Mouse (Mus musculus): ENCODE data around the gene Hhipl1. TPM values are rescaled to one million over a fixed set of nuclear protein-coding genes. Genes with fewer than 3 reads are reported as not detected.

Hhipl1 gene
- total RNA-seq, 1 experiment from 2014 or later = not detected

DNA sequence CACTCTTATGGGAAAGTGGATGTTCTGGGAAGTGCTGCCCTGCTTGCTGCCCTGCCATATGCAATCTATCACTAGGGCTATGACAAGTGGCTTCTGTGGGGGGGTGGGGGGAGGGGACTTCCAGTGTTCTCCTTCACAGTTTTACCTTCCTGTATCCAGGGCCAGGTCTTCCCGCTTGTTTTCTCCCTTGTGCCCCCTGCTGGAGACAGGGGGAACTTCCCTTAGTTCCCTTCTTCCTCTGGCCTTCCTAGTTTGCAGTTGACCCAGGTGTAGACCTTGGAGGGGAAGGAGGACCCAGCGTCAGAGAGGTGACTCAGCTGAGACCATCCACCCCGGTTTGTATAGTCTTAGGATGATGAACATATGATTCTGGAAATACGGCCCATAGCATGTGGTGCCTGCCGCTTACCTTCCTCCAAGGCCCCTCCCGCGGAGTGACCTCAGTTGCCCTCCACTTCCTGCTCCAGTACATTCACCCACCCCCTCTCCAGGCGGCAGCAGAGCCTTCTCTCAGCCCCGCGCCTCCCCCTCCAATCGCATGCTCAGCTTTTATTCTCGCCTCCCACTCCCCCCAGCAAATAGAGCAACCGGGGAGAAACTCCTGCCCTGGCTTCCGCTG lies 32.6 kb downstream of the Hhipl1 start:
- ATAC-seq (replicated peaks; ENCODE audit: insufficient number of reproducible peaks, low FRiP score, low TSS enrichment, poor library complexity, severe bottlenecking) = no peak

DNA sequence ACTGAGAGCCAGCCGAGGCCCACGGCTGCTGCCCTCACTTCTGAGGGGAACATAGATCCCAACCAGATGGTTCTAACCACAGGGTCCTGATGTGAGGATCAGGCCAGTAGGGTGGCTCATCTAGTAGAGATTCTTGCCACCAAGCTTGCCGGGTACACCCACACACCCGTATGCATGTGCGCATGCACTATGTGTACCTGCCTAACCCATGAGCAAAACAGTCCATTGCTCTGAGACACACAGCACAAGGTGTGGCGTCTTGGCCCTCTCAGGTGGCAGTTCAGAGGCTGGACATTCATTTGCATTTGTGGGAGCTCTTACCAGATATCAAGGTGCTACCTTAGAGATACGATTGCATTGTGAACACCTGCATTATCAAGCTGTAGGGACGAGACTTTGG lies 42.1 kb downstream of the Hhipl1 start:
- no peak for ATAC-seq (replicated peaks; ENCODE audit: insufficient number of reproducible peaks, low FRiP score, low TSS enrichment, poor library complexity, severe bottlenecking)

DNA sequence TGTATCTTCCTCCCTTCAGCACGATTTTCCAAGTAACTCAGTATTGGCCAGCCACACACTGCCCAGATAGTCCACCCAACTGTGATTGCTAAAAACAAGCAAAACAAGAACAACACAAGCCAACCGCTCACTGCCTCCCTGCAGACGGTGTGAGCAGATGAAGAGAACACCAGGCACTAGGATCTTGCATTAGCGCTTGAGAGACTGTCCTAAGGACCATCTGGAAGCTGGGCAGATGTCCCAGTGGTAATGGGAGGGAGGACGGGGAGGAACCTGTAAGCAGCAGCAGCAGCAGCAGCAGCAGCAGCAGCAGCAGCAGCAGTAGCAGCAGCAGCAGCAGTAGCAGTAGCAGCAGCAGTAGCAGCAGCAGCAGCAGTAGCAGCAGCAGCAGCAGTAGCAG lies 43.0 kb downstream of the Hhipl1 start:
- ATAC-seq (replicated peaks; ENCODE audit: insufficient number of reproducible peaks, low FRiP score, low TSS enrichment, poor library complexity, severe bottlenecking) = no peak

DNA sequence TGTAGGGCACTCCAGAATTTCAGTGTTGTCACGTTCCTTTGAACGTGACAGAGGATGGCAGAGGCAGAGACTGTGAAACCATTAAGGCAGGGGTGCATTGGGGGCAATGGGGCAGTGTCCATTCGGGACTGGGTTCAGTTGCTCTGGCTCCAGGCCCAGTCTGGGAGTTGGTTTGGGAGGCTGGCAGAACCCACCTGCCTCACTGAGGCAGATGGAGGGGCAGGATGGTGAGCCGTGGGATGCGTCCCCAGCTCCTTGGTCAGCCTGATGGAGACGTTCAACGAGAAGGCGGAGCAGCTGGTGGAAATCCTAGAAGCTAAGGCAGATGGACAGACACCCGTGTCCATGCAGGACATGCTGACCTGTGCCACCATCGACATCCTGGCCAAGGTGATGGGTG lies 44.9 kb downstream of the Hhipl1 start:
- ATAC-seq (replicated peaks; ENCODE audit: insufficient number of reproducible peaks, low FRiP score, low TSS enrichment, poor library complexity, severe bottlenecking) = no peak

DNA sequence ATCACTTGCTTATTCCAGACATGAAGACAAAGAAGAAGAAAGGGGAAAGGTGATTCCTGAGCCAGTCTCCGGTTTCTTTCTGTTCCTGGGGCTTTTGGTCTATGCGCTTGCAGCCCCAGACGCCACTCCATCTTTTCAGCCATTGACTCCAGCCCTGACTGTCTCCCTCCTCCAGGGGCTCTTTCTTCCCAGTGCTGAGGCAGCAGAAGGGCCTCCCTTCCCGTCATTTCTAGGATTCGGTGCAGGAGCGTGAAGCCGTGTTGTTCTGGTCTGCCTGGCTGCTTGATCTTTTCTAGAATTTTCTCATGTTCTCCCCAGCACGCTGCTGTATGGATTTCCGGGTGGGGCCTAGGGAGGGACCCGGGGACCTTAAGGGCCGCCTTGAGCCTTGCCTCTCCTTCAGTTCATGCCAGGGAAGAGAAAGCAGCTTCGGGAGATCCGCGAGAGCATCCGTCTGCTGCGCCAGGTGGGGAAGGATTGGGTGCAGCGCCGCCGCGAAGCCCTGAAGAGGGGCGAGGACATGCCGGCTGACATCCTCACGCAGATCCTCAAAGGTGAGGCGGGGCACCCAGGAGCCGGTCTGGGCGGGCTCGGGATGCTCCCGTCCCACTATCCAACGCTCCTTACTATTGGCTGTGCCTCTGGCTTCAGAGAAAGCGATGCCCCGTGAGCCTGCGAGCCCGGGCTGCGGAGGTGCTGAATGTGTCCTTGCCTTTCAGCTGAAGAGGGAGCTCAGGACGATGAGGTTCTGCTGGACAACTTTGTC lies 46.5 kb downstream of the Hhipl1 start:
- ATAC-seq (replicated peaks; ENCODE audit: insufficient number of reproducible peaks, low FRiP score, low TSS enrichment, poor library complexity, severe bottlenecking) = no peak

DNA sequence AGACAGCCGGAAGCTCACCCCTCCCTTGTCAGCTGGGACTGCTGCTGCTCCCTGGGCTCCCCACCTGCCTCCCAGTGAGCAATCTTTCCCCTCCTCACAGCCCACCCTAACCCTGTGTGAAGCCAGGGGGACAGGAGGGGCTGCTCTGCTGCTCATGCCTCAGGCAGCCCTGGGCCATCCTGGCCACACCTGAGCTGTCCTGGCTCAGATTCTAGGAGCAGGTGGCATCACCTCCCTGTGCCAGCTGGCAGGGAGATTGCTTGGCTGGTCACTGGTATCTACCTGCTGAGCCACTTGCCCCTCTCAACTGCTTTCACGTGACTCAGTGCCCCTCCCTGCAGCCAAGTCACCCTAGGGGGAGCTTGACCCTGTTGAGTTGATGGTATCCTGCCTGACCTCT lies 48.2 kb downstream of the Hhipl1 start:
- no peak for ATAC-seq (replicated peaks; ENCODE audit: insufficient number of reproducible peaks, low FRiP score, low TSS enrichment, poor library complexity, severe bottlenecking)

DNA sequence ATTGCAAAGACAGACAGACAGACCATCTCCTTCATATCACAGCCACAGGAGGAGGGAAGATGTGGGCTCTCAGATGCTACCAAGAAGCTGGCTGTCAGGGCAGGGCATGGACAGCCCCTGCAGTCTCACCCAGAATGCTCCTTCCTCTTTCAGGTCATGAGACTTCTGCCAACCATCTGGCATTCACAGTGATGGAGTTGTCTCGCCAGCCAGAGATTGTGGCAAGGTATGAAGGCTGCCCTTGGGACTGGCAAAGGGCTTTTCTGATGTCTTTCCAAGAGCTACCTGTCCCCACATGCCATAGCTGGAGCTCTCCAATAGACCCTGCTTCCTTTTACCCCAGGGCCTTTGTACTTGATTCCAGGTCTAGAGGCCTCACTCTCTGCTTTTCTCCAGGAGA lies 49.2 kb downstream of the Hhipl1 start:
- no peak for ATAC-seq (replicated peaks; ENCODE audit: insufficient number of reproducible peaks, low FRiP score, low TSS enrichment, poor library complexity, severe bottlenecking)

DNA sequence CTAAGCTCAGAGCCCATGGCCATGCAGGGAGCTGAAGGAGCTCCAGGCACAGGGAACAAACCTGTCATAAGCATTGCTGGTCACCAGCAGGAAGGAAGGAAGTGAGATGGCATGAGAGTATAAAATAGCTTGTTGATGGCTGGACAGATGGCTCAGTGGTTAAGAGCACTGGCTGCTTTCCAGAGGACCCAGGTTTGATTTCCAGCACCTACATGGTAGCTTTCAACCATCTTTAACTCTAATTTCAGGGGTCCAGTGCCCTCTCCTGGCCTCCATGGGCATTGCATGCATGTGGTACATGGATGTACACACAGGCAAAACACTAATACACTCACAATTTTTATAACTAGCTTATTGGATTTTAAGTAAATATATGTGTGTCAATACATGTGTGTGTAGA lies 49.9 kb downstream of the Hhipl1 start:
- no peak for ATAC-seq (replicated peaks; ENCODE audit: insufficient number of reproducible peaks, low FRiP score, low TSS enrichment, poor library complexity, severe bottlenecking)

DNA sequence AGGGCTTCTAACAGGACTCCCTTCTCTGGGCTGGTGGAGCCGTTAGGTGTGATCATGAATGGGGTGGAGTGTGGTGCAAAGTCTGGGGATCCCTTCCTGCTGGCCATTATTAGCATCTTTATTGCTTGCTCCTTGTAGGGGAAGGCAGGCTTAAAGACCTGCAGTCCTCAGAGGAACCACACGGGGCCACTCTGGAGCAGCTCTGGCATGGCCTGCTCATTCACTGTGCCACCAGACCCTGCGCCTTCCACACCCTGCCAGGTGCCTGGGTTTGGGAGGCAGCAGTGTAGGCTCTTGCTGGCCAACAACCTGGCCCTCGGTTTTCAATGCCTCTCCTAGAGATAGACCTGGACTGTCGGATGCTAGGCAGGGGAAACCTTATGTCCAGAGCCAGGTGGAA lies 57.7 kb downstream of the Hhipl1 start:
- no peak for ATAC-seq (replicated peaks; ENCODE audit: insufficient number of reproducible peaks, low FRiP score, low TSS enrichment, poor library complexity, severe bottlenecking)

DNA sequence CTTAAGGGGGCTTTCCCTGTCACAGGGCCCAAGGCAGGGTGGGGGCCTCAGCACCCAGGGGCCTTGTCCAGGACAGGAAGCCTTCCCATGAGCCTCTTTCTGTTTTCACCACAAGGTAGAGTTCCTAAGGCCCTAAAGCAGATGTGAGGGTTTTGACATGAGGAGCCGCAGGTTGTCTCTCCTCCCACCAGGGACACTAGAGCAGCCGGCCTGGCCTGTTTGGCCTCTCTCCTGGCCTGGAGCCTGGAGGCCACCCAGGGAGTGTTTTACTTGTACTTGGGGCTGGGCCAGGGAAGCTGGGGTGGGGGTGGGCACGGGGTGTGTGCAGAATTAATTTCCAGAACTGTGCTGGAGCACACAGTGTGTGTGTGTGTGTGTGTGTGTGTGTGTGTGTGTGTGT lies 59.3 kb downstream of the Hhipl1 start:
- no peak for ATAC-seq (replicated peaks; ENCODE audit: insufficient number of reproducible peaks, low FRiP score, low TSS enrichment, poor library complexity, severe bottlenecking)

DNA sequence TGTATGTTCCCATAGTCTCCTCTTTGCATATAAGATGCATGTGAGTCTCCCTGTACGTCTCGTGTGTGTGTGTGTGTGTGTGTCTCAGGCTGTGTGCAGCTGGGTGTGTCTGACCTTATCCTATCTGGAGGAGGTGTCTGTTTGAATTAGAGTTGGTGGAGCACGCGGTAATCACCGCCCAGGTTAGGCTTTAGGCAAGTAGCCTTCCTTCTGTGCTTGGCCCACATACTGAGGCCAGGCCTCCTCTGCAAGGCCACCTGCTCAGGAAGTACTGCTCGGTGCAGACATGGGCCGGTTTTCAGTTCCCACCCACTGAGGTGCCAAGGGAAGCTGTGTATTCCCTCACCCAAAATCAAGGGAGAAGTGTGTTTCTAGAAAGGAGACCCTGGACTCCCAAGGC lies 59.8 kb downstream of the Hhipl1 start:
- ATAC-seq (replicated peaks; ENCODE audit: insufficient number of reproducible peaks, low FRiP score, low TSS enrichment, poor library complexity, severe bottlenecking) = no peak

DNA sequence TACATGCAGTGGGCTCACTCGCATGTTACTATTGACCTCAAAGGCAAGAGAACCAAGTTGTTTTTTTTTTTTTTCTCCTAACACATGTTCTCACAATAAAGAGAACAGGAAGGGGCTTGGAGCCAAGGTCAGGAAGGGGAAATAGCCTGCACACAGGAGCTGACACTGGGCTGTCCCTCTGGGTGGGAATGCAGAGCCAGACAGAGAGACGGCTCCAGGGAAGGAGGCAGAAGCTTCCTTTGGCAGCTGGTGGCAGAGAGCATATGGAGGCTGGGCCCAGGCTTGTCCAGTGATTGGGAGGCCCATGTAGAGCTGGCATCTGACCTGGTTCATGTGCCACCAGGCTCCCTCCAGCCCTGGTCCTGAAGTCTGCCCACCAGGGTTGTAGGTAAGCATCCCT lies 61.8 kb downstream of the Hhipl1 start:
- no peak for ATAC-seq (replicated peaks; ENCODE audit: insufficient number of reproducible peaks, low FRiP score, low TSS enrichment, poor library complexity, severe bottlenecking)

DNA sequence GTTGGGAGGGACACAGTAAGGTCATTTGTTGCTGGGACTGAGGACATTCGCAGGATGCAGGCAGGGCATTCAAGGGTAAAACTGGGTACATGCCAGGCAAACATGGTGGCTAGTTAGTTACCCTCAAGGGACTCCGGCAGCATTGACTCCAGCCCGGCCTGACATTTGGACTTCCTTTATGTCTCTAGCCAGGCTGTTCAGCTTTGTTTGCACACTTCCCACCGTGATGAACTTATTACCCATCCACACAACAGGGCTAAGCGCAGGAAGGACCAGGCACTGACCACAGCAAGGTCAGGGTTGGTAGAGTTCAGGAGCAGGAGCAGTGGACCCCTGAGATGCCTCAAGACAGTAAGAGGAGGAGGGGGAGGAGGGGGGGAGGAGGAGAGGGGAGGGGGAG lies 62.9 kb downstream of the Hhipl1 start:
- ATAC-seq (replicated peaks; ENCODE audit: insufficient number of reproducible peaks, low FRiP score, low TSS enrichment, poor library complexity, severe bottlenecking) = no peak

DNA sequence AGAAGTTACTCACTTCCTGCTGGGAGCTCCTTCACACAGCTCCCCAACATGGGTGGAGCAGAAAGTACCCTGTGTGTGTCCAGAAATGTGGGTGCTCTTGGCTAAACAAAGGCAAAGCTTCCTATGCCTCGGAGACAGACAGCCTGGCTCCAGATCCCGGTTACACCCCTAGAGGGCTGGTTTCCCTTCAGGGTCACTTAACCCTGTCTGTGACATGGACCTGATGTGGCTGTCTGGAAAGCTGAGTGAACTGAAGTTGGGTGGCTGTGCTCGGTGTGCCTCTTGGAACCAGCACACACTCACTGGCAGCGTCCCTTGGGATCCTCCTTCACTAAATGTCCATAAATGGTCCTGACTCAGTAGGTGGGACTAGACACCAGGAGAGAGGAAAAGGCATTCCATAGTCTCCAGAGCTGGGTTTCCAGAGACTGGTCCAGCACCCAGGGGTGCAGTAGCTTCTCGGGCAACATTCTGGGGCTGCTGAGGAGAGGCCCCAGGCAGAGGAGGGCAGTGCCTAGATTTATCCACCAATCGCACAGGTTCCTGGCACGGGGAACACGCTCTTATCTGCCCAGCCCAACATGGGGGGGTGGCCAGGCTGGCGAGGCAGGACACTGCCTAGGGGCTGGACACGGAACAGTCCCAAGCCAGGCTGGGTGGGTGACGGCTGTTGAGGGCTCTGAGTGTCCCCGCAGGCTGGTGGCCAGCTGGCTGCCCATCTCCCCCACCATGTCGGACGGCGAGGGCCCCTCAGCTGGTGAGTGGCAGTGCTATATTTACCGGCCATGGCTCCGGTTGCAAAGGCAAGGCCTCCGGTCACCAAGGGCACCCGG lies 64.7 kb downstream of the Hhipl1 start, which contains the start of gene Eml1:
Eml1 (plus strand) TSS at position 362 of the 833 bp plus-strand sequence.
- no peak for ATAC-seq (replicated peaks; ENCODE audit: insufficient number of reproducible peaks, low FRiP score, low TSS enrichment, poor library complexity, severe bottlenecking)

DNA sequence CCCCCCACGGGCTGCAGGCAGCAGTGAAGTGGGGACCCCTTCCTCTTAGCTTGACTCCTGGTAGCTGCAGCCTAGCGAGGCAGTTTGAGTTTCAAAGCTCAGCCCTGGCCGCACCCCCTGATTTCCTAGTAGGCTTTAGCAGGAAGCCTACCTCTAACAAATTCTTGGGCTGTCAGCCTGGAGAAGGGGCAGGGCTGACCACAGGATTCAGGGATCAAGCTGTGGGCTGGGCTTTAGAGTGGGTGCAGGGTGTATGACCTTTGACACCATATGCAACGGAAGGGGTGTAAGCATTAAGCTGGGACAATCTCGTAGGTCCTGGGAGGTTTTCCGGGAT lies 65.3 kb downstream of the Hhipl1 start:
- no peak for ATAC-seq (replicated peaks; ENCODE audit: insufficient number of reproducible peaks, low FRiP score, low TSS enrichment, poor library complexity, severe bottlenecking)

DNA sequence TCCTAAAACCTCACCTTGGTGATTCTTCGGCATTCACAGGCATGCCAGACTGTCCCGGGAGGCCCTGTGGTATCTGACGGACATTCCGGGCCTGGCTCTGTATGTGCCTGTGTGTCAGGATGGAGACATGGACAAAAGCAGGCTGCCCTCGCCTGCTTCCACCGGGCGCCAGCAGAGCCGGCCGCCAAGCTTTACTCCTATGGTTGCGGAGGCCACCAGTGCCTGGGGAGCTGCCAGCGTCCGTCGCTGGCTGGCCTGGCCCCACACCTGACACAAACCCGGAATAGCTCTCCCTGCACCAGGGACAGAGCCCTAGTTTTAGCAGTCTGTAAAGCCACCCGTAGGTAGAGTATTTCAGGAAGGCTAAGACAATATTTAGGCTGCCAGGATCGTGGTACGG lies 66.2 kb downstream of the Hhipl1 start:
- ATAC-seq (replicated peaks; ENCODE audit: insufficient number of reproducible peaks, low FRiP score, low TSS enrichment, poor library complexity, severe bottlenecking) = no peak

DNA sequence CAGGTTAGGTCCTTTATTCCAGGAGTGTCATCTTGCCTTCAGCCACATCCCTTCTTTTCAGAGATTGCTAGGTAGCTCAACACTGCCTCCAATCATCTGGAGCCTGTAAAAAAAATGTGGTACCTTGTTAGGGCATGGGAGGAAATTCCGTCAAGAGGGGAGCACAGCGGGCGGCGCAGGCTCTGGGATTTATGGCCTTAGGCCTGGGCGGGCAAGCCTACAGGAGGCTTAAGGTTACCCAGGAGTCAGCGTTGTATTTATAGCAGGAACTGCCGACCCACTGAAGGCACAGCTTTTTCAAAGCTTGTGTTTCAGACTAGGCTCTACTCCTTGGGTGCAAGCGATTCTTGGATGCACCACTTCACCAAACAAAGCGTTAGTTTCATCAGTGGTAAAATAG lies 67.5 kb downstream of the Hhipl1 start:
- ATAC-seq (replicated peaks; ENCODE audit: insufficient number of reproducible peaks, low FRiP score, low TSS enrichment, poor library complexity, severe bottlenecking) = no peak

DNA sequence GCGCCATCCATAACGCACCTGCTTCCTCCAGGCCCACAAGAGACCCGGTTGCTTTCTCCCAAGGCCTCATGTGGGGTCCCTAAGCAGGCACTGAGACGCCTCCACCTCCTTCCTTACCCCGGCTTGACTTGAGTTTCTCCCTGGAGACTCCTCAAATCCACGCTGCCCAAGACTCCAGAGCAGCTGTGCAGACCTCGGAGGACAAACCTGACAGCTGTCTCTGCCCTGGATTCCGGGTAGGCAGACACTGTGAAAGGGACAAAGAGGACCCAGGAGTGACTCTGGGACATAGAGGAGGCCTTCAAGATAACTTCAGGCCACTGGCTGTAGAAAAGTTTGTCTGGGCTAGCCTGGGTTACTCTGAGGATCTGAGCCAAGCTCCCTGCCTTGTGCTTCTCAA lies 68.6 kb downstream of the Hhipl1 start:
- ATAC-seq (replicated peaks; ENCODE audit: insufficient number of reproducible peaks, low FRiP score, low TSS enrichment, poor library complexity, severe bottlenecking) = no peak

DNA sequence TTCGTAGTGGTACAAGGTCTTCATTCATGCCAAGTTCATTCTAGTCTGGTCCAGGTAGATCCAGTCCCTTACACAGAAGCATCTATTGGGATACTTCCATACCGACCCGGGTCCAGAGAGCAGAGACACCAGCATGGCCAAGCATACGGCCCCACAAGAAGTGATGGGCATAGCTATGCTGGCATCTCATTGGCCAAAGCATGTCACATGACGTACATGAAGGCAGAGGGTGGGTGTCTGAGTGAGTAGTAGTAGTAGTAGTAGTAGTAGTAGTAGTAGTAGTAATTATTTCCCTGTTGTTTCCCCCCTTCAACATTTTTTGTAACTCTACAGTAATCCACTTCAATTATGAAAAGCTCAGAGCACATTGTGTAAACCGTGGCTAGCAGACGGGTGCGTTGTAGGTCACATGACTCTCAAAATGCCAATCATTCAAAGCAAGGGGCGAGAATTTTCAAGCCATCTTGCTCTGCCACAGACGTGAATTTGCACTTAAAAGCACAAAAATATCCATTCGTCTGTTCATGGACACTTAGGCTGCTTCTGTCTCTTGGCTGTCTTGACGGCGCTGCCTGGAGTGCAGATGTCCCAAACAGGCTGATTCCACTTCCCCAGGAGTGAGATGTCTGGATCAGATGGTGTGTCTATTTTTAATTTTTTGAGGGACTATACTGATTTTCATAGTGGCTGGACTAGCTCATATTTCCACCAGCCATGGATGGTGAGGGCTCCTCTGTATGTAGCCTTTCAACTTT lies 72.5 kb downstream of the Hhipl1 start:
- no peak for ATAC-seq (replicated peaks; ENCODE audit: insufficient number of reproducible peaks, low FRiP score, low TSS enrichment, poor library complexity, severe bottlenecking)

All from monocyte, adult 5-6 weeks (primary cell).